Mouse (Mus musculus) layer of hippocampus, postnatal 14 days (tissue): ENCODE results near the gene Gtf2a1. TPM values are rescaled to one million over a fixed set of nuclear protein-coding genes. Genes with fewer than 3 reads are reported as not detected.
"Not testable (repeated sequence)": the region's sequence is repeated elsewhere in the genome, so short reads cannot be mapped to it uniquely, and the experiment has no call there.

Experiments used
- DNase-seq, 2 experiments: peaks; one replicate each; pipeline ENCODE4 v3.0.0; 2021 to 2022; ENCODE audit warnings: low spot score in 2 of 2, mixed read lengths in 1 of 2
- total RNA-seq, 2 experiments: library from RNA; stranded (reverse); gene quantifications; 2 replicates each; pipeline ENCODE4 v1.2.3; 2021

Gene Gtf2a1
- total RNA-seq, 2 experiments from 2014 or later, result 47.1 to 51.6 TPM

GRCm38 (mm10) chr12:91582362-91583002 is 7.8 kb downstream of the Gtf2a1 start:
- DNase-seq, result no peak

- no peak for DNase-seq
Measured at GRCm38 (mm10) chr12:91581204-91582070, 8.8 kb downstream of the Gtf2a1 start.

DNA sequence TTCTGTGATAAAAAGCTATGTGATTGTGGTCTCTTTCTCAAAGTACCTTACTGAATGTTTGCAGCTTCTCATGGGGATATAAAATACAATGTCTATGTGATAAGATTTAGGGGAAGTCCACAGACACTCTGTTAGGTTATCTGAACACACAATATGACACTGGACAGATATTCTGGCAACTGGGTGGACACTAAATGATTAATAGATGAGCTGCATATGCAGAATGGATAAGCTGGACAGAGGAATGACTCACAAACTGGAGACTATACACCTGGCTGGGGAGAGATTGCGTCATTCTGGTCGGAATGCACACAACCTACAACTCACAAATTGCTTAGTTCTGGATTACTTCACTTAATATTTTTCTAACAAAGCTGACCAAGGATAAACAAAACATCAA is 10.6 kb downstream of the Gtf2a1 start:
- no peak for DNase-seq

DNA sequence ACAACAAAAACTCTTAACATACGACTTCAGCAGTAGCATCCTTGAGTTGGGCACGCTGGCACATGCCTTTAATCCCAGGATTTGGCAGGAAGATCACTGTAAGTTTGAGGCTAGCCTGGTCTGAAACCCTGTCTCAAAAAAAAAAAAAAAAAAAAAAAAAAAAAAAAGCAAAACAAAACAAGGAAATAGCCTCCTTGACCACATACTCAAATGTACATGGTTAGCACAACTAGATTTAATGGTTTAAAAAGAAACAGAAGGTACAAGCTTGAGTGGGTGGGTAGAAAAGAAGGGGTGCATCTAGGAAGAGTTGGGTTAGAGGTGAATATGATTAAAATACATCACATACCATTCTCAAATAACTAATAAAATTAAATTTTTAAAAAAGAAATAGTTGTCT is 18.6 kb downstream of the Gtf2a1 start:
- DNase-seq, result no peak

- no peak for DNase-seq
Measured at GRCm38 (mm10) chr12:91569255-91569654, 21.0 kb downstream of the Gtf2a1 start.

GRCm38 (mm10) chr12:91567145-91567544 is 23.1 kb downstream of the Gtf2a1 start:
- no peak for DNase-seq

DNA sequence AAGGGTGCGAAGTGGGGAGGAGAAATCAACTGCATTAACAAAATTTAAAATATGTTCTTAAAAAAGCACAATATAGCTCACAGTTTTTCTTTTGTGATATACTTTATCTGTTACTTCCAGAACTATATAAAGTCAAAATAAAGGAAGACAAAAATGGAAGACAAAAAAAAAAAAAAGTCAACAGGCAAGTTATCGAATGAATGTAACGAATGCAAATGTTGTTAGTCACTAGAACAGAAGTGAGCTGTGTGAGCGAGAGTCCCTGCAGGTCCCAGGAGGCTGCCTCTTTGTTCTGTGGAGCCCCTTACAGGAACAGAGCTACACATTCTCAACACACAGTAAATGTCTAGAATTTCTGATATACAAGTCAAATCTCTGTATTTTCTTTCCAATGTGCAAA is 32.1 kb downstream of the Gtf2a1 start:
- not testable (repeated sequence) for DNase-seq

- DNase-seq, result not testable (repeated sequence)
Measured at GRCm38 (mm10) chr12:91557358-91558005, 32.8 kb downstream of the Gtf2a1 start.

- DNase-seq, result peak; percentile 72 to 85
Measured at GRCm38 (mm10) chr12:91551773-91552526, 38.3 kb downstream of the Gtf2a1 start.

DNA sequence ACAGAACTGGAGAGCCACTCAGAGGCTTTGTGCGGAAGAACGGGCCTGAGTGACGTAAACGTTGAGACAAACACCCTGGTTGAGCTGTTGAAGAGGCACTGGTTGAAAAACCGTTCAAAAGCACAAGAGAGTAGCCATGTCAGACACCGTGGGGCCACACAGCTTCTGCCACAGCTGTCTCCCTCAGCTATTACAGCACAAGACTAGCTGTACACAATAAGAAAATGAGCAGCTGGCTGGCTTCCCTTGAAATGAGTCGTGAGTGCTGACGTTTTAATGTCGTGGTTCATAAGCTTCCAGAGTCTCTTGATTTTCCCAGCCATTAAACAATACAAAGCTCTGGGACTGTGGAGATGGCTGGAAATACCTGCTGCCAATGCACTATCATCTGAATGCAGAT is 40.8 kb downstream of the Gtf2a1 start:
- DNase-seq, result no peak

GRCm38 (mm10) chr12:91540202-91540601 is 50.1 kb downstream of the Gtf2a1 start:
- no peak for DNase-seq

DNA sequence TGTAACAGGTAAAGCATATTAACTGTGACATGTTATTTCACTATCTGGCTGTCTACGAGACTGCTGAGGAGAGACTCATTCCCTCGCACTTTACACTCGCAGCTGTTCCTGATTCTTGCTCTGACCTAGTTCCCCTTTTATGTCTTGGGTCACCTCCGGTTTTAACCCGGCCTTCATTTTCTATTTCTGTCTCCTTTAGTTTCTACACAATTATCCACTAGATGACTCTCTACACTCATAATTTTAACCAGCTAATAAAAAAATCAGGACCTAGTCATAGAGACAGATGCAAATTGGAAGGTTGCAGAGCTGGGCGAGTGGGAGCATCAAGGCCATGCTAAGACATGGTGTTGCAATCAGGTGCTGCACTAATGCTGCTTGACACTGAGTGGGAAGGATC is 55.8 kb downstream of the Gtf2a1 start:
- DNase-seq, result no peak

- DNase-seq, result no peak
Measured at GRCm38 (mm10) chr12:91523626-91524025, 66.7 kb downstream of the Gtf2a1 start.

DNA sequence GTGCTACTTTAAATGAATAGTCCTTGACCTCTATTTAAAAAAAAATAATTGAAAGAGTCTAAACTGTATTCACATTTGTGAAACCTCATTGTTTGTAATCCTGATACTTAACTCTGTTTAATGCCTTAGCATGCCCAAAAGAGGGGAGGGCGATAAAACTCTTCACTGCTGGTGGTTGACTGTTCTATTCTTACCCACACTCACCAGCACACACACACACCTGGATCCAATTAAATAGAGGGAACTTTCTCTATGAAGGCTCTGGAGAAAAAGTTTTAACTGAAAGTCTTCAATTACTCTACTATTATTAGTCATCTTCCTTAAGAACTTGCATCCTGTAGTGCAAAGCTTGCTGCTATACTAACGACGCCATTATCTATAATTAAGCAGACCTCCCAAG is 72.5 kb downstream of the Gtf2a1 start:
- no peak for DNase-seq

- DNase-seq, result no peak
Measured at GRCm38 (mm10) chr12:91513980-91514379, 76.3 kb downstream of the Gtf2a1 start.

DNA sequence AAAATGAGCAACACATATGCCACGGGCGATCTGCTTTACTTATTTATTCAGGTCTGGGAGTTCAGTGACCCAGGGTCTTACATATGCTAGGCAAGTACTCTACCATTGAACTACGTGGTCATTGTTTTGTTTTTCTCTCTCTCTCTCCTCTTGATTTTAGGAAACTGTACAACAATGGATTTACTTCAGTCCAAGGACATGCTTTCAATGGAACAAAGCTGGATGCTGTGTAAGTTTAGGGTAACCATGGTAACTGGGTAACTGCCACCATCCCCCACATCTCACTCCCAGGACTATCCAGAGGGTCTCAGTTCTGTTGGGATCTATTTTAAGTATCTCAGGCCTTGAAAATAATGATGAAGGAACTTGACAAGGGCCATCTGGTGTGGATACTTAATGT is 78.5 kb downstream of the Gtf2a1 start:
- peak; percentile 9 to 20 for DNase-seq

Other genes with a start within 250 kb of the Gtf2a1 start
- gene Cep128, start 206.1 kb downstream of the Gtf2a1 start, total RNA-seq, result 1 to 10 TPM; 6.2 to 6.4 TPM
- gene Tshr, start 205.9 kb downstream of the Gtf2a1 start, total RNA-seq, result under 1 TPM; 0.14 to 0.19 TPM
- 10 to 100 TPM; 24.7 to 33.3 TPM for gene Ston2, start 197.9 kb upstream of the Gtf2a1 start, total RNA-seq